Mouse (Mus musculus): ENCODE results near the gene Acsl5. TPM values are rescaled to one million over a fixed set of nuclear protein-coding genes. Genes with fewer than 3 reads are reported as not detected.

Acsl5 gene
- polyA plus RNA-seq, 1 experiment from 2014 or later: 21.2 TPM

GRCm38 (mm10) chr19:55239766-55240426, 11.8 kb upstream of the Acsl5 start:
- no peak overlapping the region for H3K9ac ChIP-seq (replicated peaks)
- 0 out of 2 replicates have a peak, but pooled peaks cover 3% of the 10 kb centered on the region for H3K27me3 ChIP-seq
- H3K4me3 ChIP-seq (replicated peaks): no peak overlapping the region
- no peak for ATAC-seq (ENCODE audit: insufficient number of reproducible peaks, insufficient read depth, low FRiP score, low TSS enrichment, low read depth)
- no peaks in the 10 kb centered on the region for H3K9me3 ChIP-seq
- no peaks in the 10 kb centered on the region for H3K4me1 ChIP-seq (replicated peaks)
- H3K27ac ChIP-seq: no peak overlapping the region
- H3K36me3 ChIP-seq: no peaks in the 10 kb centered on the region
- no peak overlapping the region for H3K4me2 ChIP-seq
- WGBS: 75% methylated on average over 6 of the region's 6 CpGs

- H3K4me1 ChIP-seq (replicated peaks): no peaks in the 10 kb centered on the region
- H3K4me3 ChIP-seq (replicated peaks): no peak within 1 kb of the TSS
- H3K36me3 ChIP-seq: no peaks in the 10 kb centered on the region
- ATAC-seq (ENCODE audit: insufficient number of reproducible peaks, insufficient read depth, low FRiP score, low TSS enrichment, low read depth): no peak
- WGBS: 77% methylated on average over 6 of the region's 6 CpGs
- H3K9ac ChIP-seq (replicated peaks): no peak within 1 kb of the TSS
- H3K27me3 ChIP-seq: no peaks in the 10 kb centered on the region
- H3K4me2 ChIP-seq: no peak within 1 kb of the TSS
- H3K27ac ChIP-seq: no peak within 1 kb of the TSS
- H3K9me3 ChIP-seq: no peaks in the 10 kb centered on the region
These were observed 10.5 kb upstream of the Acsl5 start, which contains the start of gene Gucy2g for GRCm38 (mm10) chr19:55241186-55241645. Gucy2g (minus strand) TSS chr19:55241236.

DNA sequence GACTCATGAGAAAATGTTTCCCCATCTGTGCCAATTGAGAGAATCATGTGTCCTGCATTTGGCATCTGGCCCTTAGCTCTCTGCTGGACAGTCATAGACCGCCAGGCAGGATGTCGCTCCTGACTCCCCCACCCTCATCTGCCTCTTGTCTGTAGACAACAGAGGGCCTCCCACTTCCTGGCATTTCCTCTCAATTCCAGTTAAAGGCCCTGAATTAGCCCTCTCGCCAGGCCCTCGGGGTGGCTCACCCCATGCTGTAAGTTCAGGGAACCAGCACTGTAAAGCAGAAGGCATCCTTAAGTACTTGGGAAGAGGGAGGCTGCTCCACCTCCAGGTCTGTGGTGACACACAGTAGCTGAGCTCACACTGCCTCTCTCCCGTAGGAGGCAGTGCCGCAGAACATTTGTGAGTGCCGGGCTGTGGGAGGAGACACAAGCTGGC, 6.9 kb upstream of the Acsl5 start:
- Histone ChIP-seq H3K4me2 (no peak overlapping the region), H3K9ac (replicated peaks) (no peak overlapping the region), H3K4me3 (replicated peaks) (no peak overlapping the region), H3K36me3 (no peaks in the 10 kb centered on the region), H3K4me1 (replicated peaks) (no peaks in the 10 kb centered on the region), H3K27ac (no peak overlapping the region), H3K9me3 (no peaks in the 10 kb centered on the region), H3K27me3 (no peaks in the 10 kb centered on the region)
- no peak for ATAC-seq (ENCODE audit: insufficient number of reproducible peaks, insufficient read depth, low FRiP score, low TSS enrichment, low read depth)
- 17% methylated on average over 7 of the region's 7 CpGs for WGBS

- no peak overlapping the region for H3K4me3 ChIP-seq (replicated peaks)
- H3K27me3 ChIP-seq: no peaks in the 10 kb centered on the region
- H3K4me2 ChIP-seq: no peak overlapping the region
- no peak overlapping the region for H3K9ac ChIP-seq (replicated peaks)
- H3K9me3 ChIP-seq: no peaks in the 10 kb centered on the region
- H3K36me3 ChIP-seq: no peaks in the 10 kb centered on the region
- no peak overlapping the region for H3K27ac ChIP-seq
- 80% methylated on average over 5 of the region's 5 CpGs for WGBS
- no peaks in the 10 kb centered on the region for H3K4me1 ChIP-seq (replicated peaks)
- ATAC-seq (ENCODE audit: insufficient number of reproducible peaks, insufficient read depth, low FRiP score, low TSS enrichment, low read depth): no peak
These were observed 4.2 kb upstream of the Acsl5 start for GRCm38 (mm10) chr19:55247563-55247962.

DNA sequence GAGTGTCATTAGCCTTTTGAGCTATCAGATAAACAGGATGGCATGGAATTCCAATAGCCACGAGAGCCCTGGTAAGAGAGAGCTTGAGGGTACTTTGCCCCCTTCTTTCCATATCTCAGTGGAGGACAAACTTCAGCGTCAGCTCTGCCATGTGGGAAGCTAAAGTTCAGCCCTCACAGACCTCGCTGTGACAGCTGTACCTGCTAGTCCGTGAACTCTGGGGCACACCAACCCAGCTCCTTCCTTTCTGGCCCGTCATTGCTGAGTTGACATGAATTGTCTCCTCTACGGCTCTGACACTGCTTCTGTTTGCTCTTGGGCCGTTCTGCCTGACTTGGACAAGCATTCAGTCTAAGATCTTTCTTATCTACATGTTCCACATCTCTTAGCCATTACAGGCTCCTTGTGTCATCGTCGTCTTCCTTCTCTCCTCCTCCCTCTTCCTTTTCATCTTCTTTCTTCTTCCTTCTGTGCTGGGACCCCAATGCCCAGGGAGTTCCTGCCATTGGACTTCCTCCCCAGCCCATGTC, 3.7 kb upstream of the Acsl5 start:
- Histone ChIP-seq H3K36me3 (no peaks in the 10 kb centered on the region), H3K9me3 (no peaks in the 10 kb centered on the region), H3K27me3 (no peaks in the 10 kb centered on the region), H3K4me1 (replicated peaks) (no peaks in the 10 kb centered on the region), H3K4me3 (replicated peaks) (no peak overlapping the region), H3K4me2 (no peak overlapping the region), H3K9ac (replicated peaks) (no peak overlapping the region), H3K27ac (no peak overlapping the region)
- ATAC-seq (ENCODE audit: insufficient number of reproducible peaks, insufficient read depth, low FRiP score, low TSS enrichment, low read depth): no peak
- 64% methylated on average over 9 of the region's 9 CpGs for WGBS

DNA sequence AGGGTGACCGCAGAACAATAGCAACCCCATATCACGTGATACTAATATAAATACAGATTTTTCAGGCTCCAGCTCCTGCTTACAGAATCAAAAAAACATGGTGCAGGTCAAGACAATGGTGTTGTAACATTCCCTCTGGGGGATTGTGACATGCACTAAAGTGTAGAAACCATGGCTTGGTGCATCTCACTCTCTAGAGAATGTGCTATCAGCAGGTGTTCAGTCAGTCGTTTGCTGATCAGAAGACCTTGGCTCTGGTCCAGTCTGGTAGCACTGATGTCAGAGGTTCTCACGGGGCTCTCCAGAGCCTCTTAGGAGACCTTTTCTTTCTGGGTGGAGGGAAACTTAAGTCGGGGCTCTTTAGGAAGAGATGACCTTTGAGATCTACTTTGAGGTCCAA, 1.3 kb upstream of the Acsl5 start:
- H3K36me3 ChIP-seq: no peaks in the 10 kb centered on the region
- no peaks in the 10 kb centered on the region for H3K9me3 ChIP-seq
- H3K27me3 ChIP-seq: no peaks in the 10 kb centered on the region
- H3K4me2 ChIP-seq: no peak overlapping the region
- H3K4me1 ChIP-seq (replicated peaks): peaks cover 8% of the 10 kb centered on the region; the same call in 1 of the 2 replicates
- no peak overlapping the region for H3K4me3 ChIP-seq (replicated peaks)
- H3K27ac ChIP-seq: no peak overlapping the region
- 87% methylated on average over 5 of the region's 5 CpGs for WGBS
- no peak for ATAC-seq (ENCODE audit: insufficient number of reproducible peaks, insufficient read depth, low FRiP score, low TSS enrichment, low read depth)
- no peak overlapping the region for H3K9ac ChIP-seq (replicated peaks)

DNA sequence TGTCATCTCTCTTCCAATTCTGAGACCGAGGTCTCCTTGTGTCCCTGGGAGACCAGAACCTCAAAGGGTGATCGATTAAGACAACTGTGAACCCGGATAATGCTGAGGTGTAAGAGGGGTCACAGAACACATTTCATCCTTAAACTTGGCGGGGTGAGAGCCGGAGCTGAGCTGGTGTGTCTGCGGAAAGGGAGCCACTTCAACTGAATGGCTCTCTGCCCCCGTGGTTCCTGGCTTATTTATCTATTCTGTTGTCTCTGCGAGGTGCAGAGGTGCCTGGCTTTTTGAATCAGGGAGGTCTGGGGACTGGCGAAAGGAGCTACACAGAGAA, 1.5 kb downstream of the Acsl5 start:
- WGBS: 7% methylated on average over 9 of the region's 9 CpGs
- H3K4me1 ChIP-seq (replicated peaks): peaks cover 8% of the 10 kb centered on the region; the same call in 1 of the 2 replicates
- H3K27ac ChIP-seq: no peak overlapping the region
- peak overlapping the region; percentile 66 for H3K9ac ChIP-seq (replicated peaks)
- H3K9me3 ChIP-seq: no peaks in the 10 kb centered on the region
- H3K27me3 ChIP-seq: no peaks in the 10 kb centered on the region
- no peaks in the 10 kb centered on the region for H3K36me3 ChIP-seq
- H3K4me2 ChIP-seq: peak overlapping the region; percentile 94
- ATAC-seq (ENCODE audit: insufficient number of reproducible peaks, insufficient read depth, low FRiP score, low TSS enrichment, low read depth): no peak
- peak overlapping the region; percentile 59 for H3K4me3 ChIP-seq (replicated peaks)

DNA sequence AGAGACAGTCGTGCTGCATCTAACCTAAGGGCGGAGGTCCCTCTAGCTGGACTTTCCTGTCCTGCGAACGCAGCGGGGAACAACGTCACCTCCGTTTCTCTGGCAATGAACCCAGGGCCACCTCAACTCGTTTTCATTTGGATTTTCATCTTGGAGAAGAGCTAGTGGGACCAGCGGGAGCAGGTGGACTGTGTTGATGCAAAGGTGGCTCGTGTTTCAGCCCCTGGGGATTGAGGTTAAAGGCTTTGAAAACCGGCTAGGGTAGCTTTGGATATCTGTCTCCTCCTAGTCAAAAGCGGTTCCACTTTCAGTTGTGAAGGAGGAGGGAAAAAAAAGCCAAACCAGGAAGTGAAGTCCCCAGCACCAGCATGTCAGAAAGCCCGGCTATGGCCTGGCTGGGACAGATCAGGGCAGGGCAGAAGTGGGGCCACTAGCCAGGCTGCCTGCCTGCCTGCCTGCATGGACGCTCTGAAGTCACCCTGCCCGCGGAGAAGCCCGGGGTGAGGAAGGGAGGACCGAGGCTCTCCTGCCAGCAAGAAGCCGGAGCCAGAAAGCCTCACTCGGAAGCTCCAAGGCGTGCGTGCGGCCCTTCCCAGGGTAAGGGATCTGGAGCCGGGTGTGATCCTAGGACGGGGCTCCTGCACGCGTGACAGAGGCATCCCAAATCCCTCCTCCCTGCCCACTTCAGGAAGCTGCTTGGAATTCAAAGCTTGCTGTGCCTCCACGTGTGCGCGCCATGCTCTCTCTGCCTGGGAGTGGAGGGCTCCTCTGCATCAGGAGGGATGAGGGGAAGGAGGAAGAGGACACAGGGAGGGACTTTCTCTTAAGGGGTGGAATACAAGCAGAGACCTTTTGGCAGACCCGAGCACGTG, 2.1 kb downstream of the Acsl5 start:
- Histone ChIP-seq H3K9ac (replicated peaks) (peak overlapping the region; percentile 66), H3K4me3 (replicated peaks) (peak overlapping the region; percentile 59), H3K4me1 (replicated peaks) (peaks cover 8% of the 10 kb centered on the region; the same call in 1 of the 2 replicates), H3K9me3 (no peaks in the 10 kb centered on the region), H3K27me3 (no peaks in the 10 kb centered on the region), H3K4me2 (peak overlapping the region; percentile 94), H3K27ac (0 out of 2 replicates have a peak overlapping the region, but pooled peaks have one; percentile 35), H3K36me3 (no peaks in the 10 kb centered on the region)
- peak; percentile 60; the same call in 1 of the 2 replicates for ATAC-seq (ENCODE audit: insufficient number of reproducible peaks, insufficient read depth, low FRiP score, low TSS enrichment, low read depth)
- WGBS: 1% methylated on average over 32 of the region's 32 CpGs

DNA sequence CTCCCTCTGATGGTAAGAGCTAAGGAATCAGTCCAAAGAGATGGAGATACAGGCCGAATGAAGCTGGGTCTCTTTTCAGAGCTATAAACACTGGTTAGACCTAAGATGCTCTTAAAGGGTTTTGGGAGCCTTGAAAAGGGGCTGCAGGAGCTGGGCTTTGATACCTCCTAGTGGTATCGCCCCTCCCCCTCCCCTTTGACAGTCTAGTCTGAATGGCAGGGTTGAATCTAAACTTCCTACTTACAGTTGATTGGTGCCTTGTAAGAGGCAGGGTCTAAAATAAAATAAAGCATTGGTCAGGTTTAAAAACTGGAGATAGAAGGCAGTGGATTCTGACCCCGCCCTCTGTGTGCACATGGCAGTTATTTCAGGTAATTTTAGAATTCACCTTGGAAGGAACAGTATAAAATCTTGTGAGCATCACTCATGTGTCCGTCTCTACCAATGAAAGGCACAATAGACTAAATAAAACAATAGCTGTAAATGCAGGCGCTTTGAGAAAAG, 2.8 kb downstream of the Acsl5 start:
- WGBS: 24% methylated on average over 5 of the region's 5 CpGs
- H3K4me3 ChIP-seq (replicated peaks): peak overlapping the region; percentile 59
- H3K27me3 ChIP-seq: no peaks in the 10 kb centered on the region
- H3K4me1 ChIP-seq (replicated peaks): peaks cover 8% of the 10 kb centered on the region; the same call in 1 of the 2 replicates
- peak overlapping the region; percentile 66 for H3K9ac ChIP-seq (replicated peaks)
- H3K9me3 ChIP-seq: no peaks in the 10 kb centered on the region
- H3K27ac ChIP-seq: no peak overlapping the region
- H3K4me2 ChIP-seq: peak overlapping the region; percentile 94
- peak; percentile 48; the same call in 1 of the 2 replicates for ATAC-seq (ENCODE audit: insufficient number of reproducible peaks, insufficient read depth, low FRiP score, low TSS enrichment, low read depth)
- H3K36me3 ChIP-seq: no peaks in the 10 kb centered on the region

DNA sequence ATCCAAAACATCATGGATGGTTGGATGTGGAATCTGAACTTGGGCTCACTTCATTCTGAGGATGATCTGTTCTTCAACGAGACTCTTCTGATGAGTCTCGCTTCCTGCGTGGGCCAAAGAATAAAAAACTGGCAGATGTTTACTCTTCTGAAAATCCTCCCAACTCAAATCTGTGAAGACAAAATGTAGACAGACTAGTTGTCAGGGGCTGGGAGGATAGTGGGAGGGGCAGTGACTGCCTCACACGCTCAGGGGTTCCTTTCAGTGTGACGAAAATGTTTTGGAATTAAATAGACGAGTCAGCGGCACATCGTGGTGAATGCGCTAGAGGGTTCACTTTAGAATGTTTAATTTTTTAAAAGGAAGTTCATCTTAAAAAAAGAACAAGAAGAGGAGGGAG, 4.4 kb downstream of the Acsl5 start:
- no peak overlapping the region for H3K4me2 ChIP-seq
- H3K36me3 ChIP-seq: no peaks in the 10 kb centered on the region
- no peak overlapping the region for H3K27ac ChIP-seq
- H3K4me3 ChIP-seq (replicated peaks): no peak overlapping the region
- no peak for ATAC-seq (ENCODE audit: insufficient number of reproducible peaks, insufficient read depth, low FRiP score, low TSS enrichment, low read depth)
- WGBS: 88% methylated on average over 9 of the region's 9 CpGs
- H3K9ac ChIP-seq (replicated peaks): no peak overlapping the region
- no peaks in the 10 kb centered on the region for H3K9me3 ChIP-seq
- H3K27me3 ChIP-seq: no peaks in the 10 kb centered on the region
- H3K4me1 ChIP-seq (replicated peaks): peaks cover 8% of the 10 kb centered on the region; the same call in 1 of the 2 replicates

Data from limb, embryonic 12.5 days (tissue).